Mouse (Mus musculus) retina, postnatal 7 days (tissue): ENCODE measurements around the gene Whrn.

Experiments
- DNase-seq: peaks from one replicate; pipeline ENCODE4 v3.0.0-alpha.2; 2012; ENCODE audit warnings: low read depth, low spot score

Gene Whrn

GRCm38 (mm10) chr4:63450551-63450950, 45.2 kb downstream of the Whrn start:
- no peak for DNase-seq

GRCm38 (mm10) chr4:63444362-63445066, 51.3 kb downstream of the Whrn start:
- no peak for DNase-seq

GRCm38 (mm10) chr4:63443101-63443500, 52.7 kb downstream of the Whrn start:
- DNase-seq: no peak

- DNase-seq: no peak
These were observed 54.2 kb downstream of the Whrn start for GRCm38 (mm10) chr4:63441616-63442015.

GRCm38 (mm10) chr4:63440262-63440661, 55.5 kb downstream of the Whrn start:
- no peak for DNase-seq

- no peak for DNase-seq
These were observed 57.8 kb downstream of the Whrn start for GRCm38 (mm10) chr4:63437968-63438367.

- DNase-seq: no peak
These were observed 58.5 kb downstream of the Whrn start for GRCm38 (mm10) chr4:63437119-63437815.

GRCm38 (mm10) chr4:63435402-63435801, 60.4 kb downstream of the Whrn start:
- no peak for DNase-seq

GRCm38 (mm10) chr4:63431098-63431497, 64.7 kb downstream of the Whrn start:
- no peak for DNase-seq

- no peak for DNase-seq
These were observed 65.4 kb downstream of the Whrn start for GRCm38 (mm10) chr4:63430357-63430756.

GRCm38 (mm10) chr4:63426308-63426707, 69.5 kb downstream of the Whrn start:
- DNase-seq: no peak

- no peak for DNase-seq
These were observed 72.0 kb downstream of the Whrn start for GRCm38 (mm10) chr4:63423811-63424210.

GRCm38 (mm10) chr4:63423231-63423630, 72.6 kb downstream of the Whrn start:
- no peak for DNase-seq

- DNase-seq: no peak
These were observed 75.5 kb downstream of the Whrn start for GRCm38 (mm10) chr4:63420143-63420920.

- DNase-seq: no peak
These were observed 77.5 kb downstream of the Whrn start for GRCm38 (mm10) chr4:63418270-63418669.

- DNase-seq: peak; percentile 78
These were observed 78.4 kb downstream of the Whrn start for GRCm38 (mm10) chr4:63417318-63417957.

- DNase-seq: no peak
These were observed 80.8 kb downstream of the Whrn start for GRCm38 (mm10) chr4:63414951-63415350.

GRCm38 (mm10) chr4:63411222-63411621, 84.6 kb downstream of the Whrn start:
- no peak for DNase-seq

- DNase-seq: peak; percentile 88
These were observed 85.2 kb downstream of the Whrn start for GRCm38 (mm10) chr4:63410583-63410934.

- DNase-seq: no peak
These were observed 85.7 kb downstream of the Whrn start for GRCm38 (mm10) chr4:63409908-63410582.

GRCm38 (mm10) chr4:63409317-63409907, 86.4 kb downstream of the Whrn start:
- no peak for DNase-seq
